Mouse (Mus musculus): ENCODE measurements around the gene Dnase2b.

GRCm38 (mm10) chr3:146625766-146626165, 10.4 kb upstream of the Dnase2b start:
- TF ChIP-seq CTCF (IDR thresholded peaks at IDR 0.05; ENCODE audit: borderline replicate concordance, extremely low read depth, insufficient read depth, insufficient read length) (no peak), POLR2A (IDR thresholded peaks at IDR 0.05; ENCODE audit: borderline replicate concordance, extremely low read depth, insufficient read depth, insufficient read length, poor library complexity, severe bottlenecking) (no peak)
